Mouse (Mus musculus) neural tube, embryonic 11.5 days (tissue): ENCODE results near the gene Epha3. TPM values are rescaled to one million over a fixed set of nuclear protein-coding genes. Genes with fewer than 3 reads are reported as not detected.

Source experiments
- ATAC-seq: fragments of 200-750 bp; cut with Nextera tagmentation; 2 replicates; pipeline ENCODE4 v1.8.0; 2017; ENCODE audit warnings: moderate number of reproducible peaks, mild to moderate bottlenecking, moderate TSS enrichment, moderate library complexity; ENCODE audit not compliant: insufficient read depth, low FRiP score, low TSS enrichment
- DNase-seq: peaks from one replicate; pipeline ENCODE4 v3.0.0-alpha.2; 2015; ENCODE audit warnings: low spot score
- H3K27ac ChIP-seq: fragments of 300-500 bp; sonication (generic); 2 replicates; pipeline ENCODE4 v1.5.1; 2014; ENCODE audit warnings: low read depth, mild to moderate bottlenecking, low read length
- H3K27me3 ChIP-seq: fragments of 300-500 bp; sonication (generic); 2 replicates; pipeline ENCODE4 v1.6.1; 2014; ENCODE audit warnings: mild to moderate bottlenecking, low read length, mixed read lengths; ENCODE audit not compliant: control insufficient read depth, insufficient read depth
- H3K36me3 ChIP-seq: fragments of 300-500 bp; sonication (generic); 2 replicates; pipeline ENCODE4 v1.6.1; 2014; ENCODE audit warnings: mild to moderate bottlenecking, low read length, moderate library complexity, mixed read lengths; ENCODE audit not compliant: control insufficient read depth, insufficient read depth
- H3K4me1 ChIP-seq: fragments of 300-500 bp; sonication (generic); 2 replicates; pipeline ENCODE4 v1.6.1; 2014; ENCODE audit warnings: low read length, mixed read lengths; ENCODE audit not compliant: control insufficient read depth, insufficient read depth
- H3K4me2 ChIP-seq: fragments of 300-500 bp; sonication (generic); 2 replicates; pipeline ENCODE4 v1.6.1; 2014; ENCODE audit warnings: low read depth, mild to moderate bottlenecking, moderate library complexity
- H3K4me3 ChIP-seq: fragments of 300-500 bp; sonication (generic); 2 replicates; pipeline ENCODE4 v1.5.1; 2014; ENCODE audit warnings: low read depth, low read length
- H3K9ac ChIP-seq: fragments of 300-500 bp; sonication (generic); 2 replicates; pipeline ENCODE4 v1.6.1; 2014; ENCODE audit warnings: mild to moderate bottlenecking, low read length
- H3K9me3 ChIP-seq: fragments of 300-500 bp; sonication (generic); 2 replicates; pipeline ENCODE4 v1.6.1; 2016; ENCODE audit warnings: low read length; ENCODE audit not compliant: control insufficient read depth
- WGBS: fragments of 180-500 bp; shearing (Covaris S2); extraction: QIAGEN DNeasy Blood & Tissue Kit; methylation state at CpG from one replicate; pipeline ENCODE4 v1.1.7; 2014; 5-methylcytosine and 5-hydroxymethylcytosine counted together
- polyA plus RNA-seq: library from polyadenylated mRNA; unstranded; fragments of >200 nt; fragmentation: Nextera tagmentation; extraction: Ambion mirVana; gene quantifications from 2 replicates; pipeline ENCODE4 v1.2.1, GENCODE M21; 2014

The Epha3 gene
- polyA plus RNA-seq, result 91.9 and 94.3 TPM in 2 replicates

DNA sequence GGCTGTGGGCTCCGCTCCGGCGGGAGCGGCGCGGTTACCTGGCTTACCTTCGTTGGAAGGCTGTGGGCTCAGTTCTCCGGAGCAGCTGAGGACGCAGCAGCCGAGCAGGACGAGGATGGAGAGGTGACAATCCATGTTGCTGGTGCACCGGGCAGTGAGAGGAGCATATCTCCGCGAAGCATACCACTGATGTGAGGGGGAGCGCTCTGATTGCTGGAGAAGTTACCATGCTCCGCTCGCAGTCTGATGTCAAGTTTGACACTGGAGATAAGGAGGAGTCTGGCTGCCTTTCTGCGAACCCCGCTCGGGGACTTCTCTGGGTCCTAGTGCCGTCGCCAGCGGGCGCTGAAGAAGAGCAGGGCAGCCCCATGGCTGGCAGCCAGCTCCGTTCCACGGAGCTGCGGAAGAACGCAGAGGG lies at the start of gene Epha3:
Gene Epha3, minus strand, starts transcription at position 263 of the 418 bp plus-strand sequence.
- peak within 1 kb of the TSS; percentile 53 for H3K4me2 ChIP-seq
- H3K9me3 ChIP-seq, result no peaks in the 10 kb centered on the region
- no peaks in the 10 kb centered on the region for H3K36me3 ChIP-seq
- peak within 1 kb of the TSS; percentile 61 for H3K4me3 ChIP-seq
- DNase-seq (peak; percentile 88), ATAC-seq (peak; percentile 78)
- peak within 1 kb of the TSS; percentile 36; the same call in 1 of the 2 replicates for H3K27ac ChIP-seq
- H3K27me3 ChIP-seq, result no peaks in the 10 kb centered on the region
- WGBS, result 0% methylated on average over 28 of the region's 28 CpGs
- H3K9ac ChIP-seq, result peak within 1 kb of the TSS; percentile 43
- 0 out of 2 replicates have a peak, but pooled peaks cover 4% of the 10 kb centered on the region for H3K4me1 ChIP-seq

DNA sequence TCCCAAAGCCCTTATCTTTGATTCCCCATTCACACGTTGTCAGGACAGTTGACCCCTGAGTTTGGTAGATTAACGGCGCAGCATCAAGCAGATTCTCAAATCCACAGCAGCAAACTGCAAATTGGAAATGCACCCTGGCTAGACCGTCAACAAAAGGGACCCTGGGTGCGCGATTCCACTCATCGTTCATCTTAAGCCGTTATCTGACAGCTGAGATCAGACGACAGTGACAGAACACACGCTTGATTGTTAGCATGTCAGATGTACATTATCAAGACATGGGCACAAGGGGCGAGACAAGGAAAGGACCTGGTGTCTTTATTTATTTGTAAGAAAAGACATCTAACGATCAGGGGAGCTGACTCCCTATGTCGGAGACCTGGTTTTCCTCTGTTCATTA lies 39.5 kb upstream of the Epha3 start:
- ATAC-seq, result no peak
- Histone ChIP-seq H3K4me1 (no peaks in the 10 kb centered on the region), H3K4me2 (no peak overlapping the region), H3K4me3 (no peak overlapping the region), H3K27ac (no peak overlapping the region), H3K36me3 (no peaks in the 10 kb centered on the region), H3K9ac (no peak overlapping the region), H3K9me3 (no peaks in the 10 kb centered on the region), H3K27me3 (no peaks in the 10 kb centered on the region)
- DNase-seq, result peak; percentile 13
- WGBS, result 72% methylated on average over 13 of the region's 13 CpGs

DNA sequence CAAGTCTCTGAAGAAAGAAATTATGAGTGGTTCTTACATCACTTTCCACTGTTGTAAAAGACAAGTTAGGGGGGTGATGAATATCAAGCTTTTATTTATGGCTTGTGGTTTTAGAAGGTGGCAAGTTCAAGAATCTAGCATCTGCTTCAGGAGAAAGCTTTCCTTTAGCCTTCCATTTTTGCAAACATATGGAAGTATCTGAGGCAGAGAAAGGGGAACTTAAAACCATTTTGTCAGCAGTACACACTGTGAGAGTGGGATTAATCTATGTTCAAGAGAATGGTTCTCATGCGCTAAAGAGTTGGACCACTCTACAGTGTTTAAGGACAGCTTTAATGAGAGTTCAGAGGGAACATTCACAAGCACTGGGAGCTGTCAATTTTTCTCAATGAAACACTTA lies 17.2 kb upstream of the Epha3 start:
- ATAC-seq, result no peak
- Histone ChIP-seq H3K27ac (no peak overlapping the region), H3K4me3 (no peak overlapping the region), H3K9me3 (no peaks in the 10 kb centered on the region), H3K27me3 (no peaks in the 10 kb centered on the region), H3K4me1 (no peaks in the 10 kb centered on the region), H3K4me2 (no peak overlapping the region), H3K9ac (no peak overlapping the region), H3K36me3 (no peaks in the 10 kb centered on the region)
- 95% methylated on average over 1 of the region's 1 CpGs for WGBS
- no peak for DNase-seq

DNA sequence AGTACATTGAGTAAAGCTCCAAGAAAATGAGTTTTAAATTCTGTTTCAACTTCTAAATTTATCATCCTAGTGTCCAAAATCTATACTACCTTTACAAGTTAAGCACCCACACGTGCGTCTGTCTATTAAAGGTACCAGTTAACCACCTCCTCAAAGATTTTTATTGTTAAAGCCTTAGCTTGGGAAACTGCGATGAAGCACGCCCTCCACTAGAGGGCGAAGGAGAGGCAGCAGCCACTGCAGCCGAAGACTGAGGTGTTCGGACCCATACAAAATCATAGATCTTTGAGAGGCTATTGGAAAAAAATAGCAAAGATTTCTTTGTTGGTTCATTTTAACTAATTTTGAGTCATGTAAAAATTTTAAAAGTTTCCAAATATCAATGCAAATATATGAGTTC lies 8.3 kb upstream of the Epha3 start:
- Histone ChIP-seq H3K4me3 (no peak overlapping the region), H3K27me3 (no peaks in the 10 kb centered on the region), H3K4me1 (no peaks in the 10 kb centered on the region), H3K4me2 (no peak overlapping the region), H3K9ac (no peak overlapping the region), H3K36me3 (no peaks in the 10 kb centered on the region), H3K9me3 (no peaks in the 10 kb centered on the region), H3K27ac (no peak overlapping the region)
- DNase-seq (peak; percentile 62), ATAC-seq (peak; percentile 38; the same call in 1 of the 2 replicates)
- WGBS, result 13% methylated on average over 7 of the region's 7 CpGs

DNA sequence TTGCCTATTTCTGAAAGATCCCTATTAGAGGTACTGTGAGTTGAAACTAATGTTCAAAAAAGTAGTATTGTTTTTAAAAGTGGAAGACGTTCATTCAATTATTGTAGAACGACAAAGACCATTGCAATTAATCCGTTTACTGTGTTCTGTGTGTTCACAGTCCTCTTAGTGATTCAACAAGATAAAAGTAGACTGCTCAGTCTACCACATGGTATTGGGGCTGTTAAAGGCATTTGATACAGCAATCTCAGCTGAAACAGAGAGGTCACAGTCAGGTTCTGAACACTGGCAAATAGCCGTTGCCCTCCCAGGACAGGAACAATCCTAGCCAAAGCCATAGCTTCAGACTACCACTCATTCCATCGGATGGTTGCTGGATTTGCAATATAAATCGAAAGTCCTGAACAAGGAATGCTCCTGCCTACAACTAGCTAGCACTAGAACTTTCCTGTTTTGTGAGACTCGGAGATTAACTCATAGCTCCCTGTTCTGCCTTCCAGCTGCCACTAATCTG lies 545 bp upstream of the Epha3 start:
- Histone ChIP-seq H3K4me1 (0 out of 2 replicates have a peak, but pooled peaks cover 4% of the 10 kb centered on the region), H3K27ac (no peak overlapping the region), H3K9me3 (no peaks in the 10 kb centered on the region), H3K27me3 (no peaks in the 10 kb centered on the region), H3K4me2 (peak overlapping the region; percentile 53), H3K9ac (peak overlapping the region; percentile 43), H3K4me3 (peak overlapping the region; percentile 61), H3K36me3 (no peaks in the 10 kb centered on the region)
- 29% methylated on average over 7 of the region's 7 CpGs for WGBS
- DNase-seq (no peak), ATAC-seq (no peak)

DNA sequence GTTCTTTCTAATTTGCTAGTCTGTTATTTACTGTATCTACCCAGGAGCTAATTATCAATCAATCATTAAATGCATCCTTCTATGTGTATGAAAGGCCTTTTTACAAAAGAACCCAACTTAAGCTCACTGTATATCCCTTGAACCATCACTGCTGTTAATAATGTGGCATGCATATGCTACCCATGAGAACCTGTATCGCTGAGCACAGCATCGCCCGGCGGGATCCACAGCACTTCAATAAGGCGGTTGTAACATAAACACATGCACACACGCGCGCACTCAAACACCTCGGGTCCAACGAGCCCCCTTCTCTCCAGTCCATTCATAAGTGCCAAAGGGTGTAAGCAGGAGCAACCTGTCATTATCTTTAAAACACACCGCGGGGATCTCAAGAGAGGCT lies 794 bp downstream of the Epha3 start:
- ATAC-seq (peak; percentile 66), DNase-seq (peak; percentile 63)
- Histone ChIP-seq H3K4me3 (peak overlapping the region; percentile 61), H3K27me3 (no peaks in the 10 kb centered on the region), H3K4me1 (0 out of 2 replicates have a peak, but pooled peaks cover 4% of the 10 kb centered on the region), H3K9ac (peak overlapping the region; percentile 37), H3K4me2 (peak overlapping the region; percentile 53), H3K9me3 (no peaks in the 10 kb centered on the region), H3K27ac (no peak overlapping the region), H3K36me3 (no peaks in the 10 kb centered on the region)
- WGBS, result under 1% methylated on average over 12 of the region's 12 CpGs

DNA sequence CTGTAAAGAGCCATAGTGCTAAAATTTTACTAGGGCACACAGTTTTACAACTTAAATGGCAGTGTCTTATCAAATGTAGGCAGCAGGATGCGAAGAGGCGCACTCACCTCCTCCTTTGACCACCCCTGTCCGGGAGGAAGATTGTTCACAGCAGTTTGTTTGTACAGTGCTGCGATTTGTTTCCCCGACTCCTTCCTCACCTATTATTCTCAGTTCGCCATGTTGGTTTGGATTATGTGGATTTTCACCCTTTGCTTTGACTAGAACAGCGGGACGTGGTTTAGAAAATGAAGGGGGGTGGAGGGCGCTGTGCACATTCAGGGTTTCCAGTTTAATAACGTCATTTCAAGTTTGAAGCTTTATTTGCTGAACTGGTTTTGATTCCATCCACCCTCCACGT lies 6.4 kb downstream of the Epha3 start:
- H3K36me3 ChIP-seq, result no peaks in the 10 kb centered on the region
- 2% methylated on average over 11 of the region's 11 CpGs for WGBS
- H3K9ac ChIP-seq, result peak overlapping the region; percentile 70
- H3K9me3 ChIP-seq, result no peaks in the 10 kb centered on the region
- ATAC-seq (peak; percentile 32), DNase-seq (no peak)
- no peaks in the 10 kb centered on the region for H3K27me3 ChIP-seq
- peak overlapping the region; percentile 82 for H3K27ac ChIP-seq
- peak overlapping the region; percentile 50 for H3K4me3 ChIP-seq
- 0 out of 2 replicates have a peak, but pooled peaks cover 4% of the 10 kb centered on the region for H3K4me1 ChIP-seq
- H3K4me2 ChIP-seq, result peak overlapping the region; percentile 63

DNA sequence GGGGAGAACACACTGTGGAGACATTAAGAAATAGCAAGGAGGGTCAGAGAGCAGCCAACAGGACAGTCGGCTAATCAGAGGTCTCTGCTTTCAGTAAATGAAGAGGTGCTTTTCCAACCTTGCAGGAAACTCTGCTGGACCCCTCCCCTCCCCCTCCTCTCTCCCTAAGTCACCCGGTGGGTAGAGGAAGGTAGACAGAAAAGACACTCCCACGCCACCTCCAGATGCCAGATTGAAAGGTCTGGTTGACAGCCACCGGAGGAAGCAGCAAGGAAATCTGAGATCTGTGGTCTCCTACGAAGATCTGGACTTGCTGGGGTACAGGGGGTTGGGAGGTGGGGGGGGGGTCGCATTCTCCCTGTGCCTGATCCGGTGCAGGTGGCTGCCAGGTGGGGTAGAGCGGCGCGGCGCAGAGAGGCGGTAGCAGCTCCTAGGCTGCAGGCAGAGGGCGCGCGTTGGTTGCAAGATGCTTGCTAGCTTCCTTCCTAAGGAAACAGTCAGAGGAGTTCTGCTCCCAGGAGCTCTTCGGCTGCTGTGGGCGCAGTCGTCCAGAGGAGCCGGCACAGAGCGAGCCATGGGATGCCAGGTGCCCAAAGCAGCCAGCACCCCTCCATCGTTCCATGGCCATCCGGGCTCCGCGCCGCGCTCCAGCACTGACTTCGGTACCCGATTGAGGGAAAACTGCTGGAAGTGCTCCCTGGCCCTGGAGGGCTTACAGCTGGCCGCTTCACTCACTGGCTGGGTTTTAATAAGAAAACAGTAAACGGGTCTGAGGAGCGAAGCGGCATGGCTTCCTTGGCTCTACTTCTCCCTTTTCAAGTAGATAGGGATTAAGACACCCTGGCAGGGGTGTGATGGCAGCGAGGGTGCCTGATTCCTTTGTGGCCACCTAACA lies 7.1 kb downstream of the Epha3 start:
- ATAC-seq, result peak; percentile 85
- peak overlapping the region; percentile 70 for H3K9ac ChIP-seq
- peak overlapping the region; percentile 82 for H3K27ac ChIP-seq
- peak overlapping the region; percentile 63 for H3K4me2 ChIP-seq
- H3K27me3 ChIP-seq, result no peaks in the 10 kb centered on the region
- peak overlapping the region; percentile 50 for H3K4me3 ChIP-seq
- peak; percentile 86 for DNase-seq
- under 1% methylated on average over 33 of the region's 33 CpGs for WGBS
- H3K36me3 ChIP-seq, result no peaks in the 10 kb centered on the region
- H3K4me1 ChIP-seq, result 0 out of 2 replicates have a peak, but pooled peaks cover 4% of the 10 kb centered on the region
- H3K9me3 ChIP-seq, result no peaks in the 10 kb centered on the region
